Comparison of ENCODE assay signal across 14 mouse cellular contexts in genomic region chr1:177307549-177307948, GRCm38 (mm10). TPM values are rescaled to one million over a fixed set of nuclear protein-coding genes. Genes with fewer than 3 reads are reported as not detected.
DNase-seq lines count a peak whose midpoint lies in the region; ATAC-seq and TF ChIP-seq lines count a peak whose summit lies in the region.
"Had no signal": no experiment of that assay in that cellular context is flagged by ENCODE, and none has a peak within 500 bp of the region (broad histone marks: within the 10 kb centered on the region; RNA-seq: fewer than 3 reads in every experiment).

No protein-coding gene starts in this region.

- no peak for TF ChIP-seq CTCF in brain, embryonic 14.5 days (IDR thresholded peaks at IDR 0.05; ENCODE audit: borderline replicate concordance, extremely low read depth, insufficient read depth, insufficient read length)

- intact Hi-C loops in left cerebral cortex, postnatal 4 days (cut with DNase I), result no loop called here

- H3K4me3 ChIP-seq in hindbrain, embryonic 13.5 days, result no peak overlapping the region
- H3K4me3 ChIP-seq in hindbrain, embryonic 11.5 days (ENCODE audit: low read depth, low read length), result no peak overlapping the region
- H3K4me3 ChIP-seq: liver, embryonic 15.5 days; neural tube, embryonic 12.5 days had no signal

- H3K36me3 ChIP-seq in hindbrain, embryonic 13.5 days, result no peaks in the 10 kb centered on the region
- H3K36me3 ChIP-seq in hindbrain, embryonic 11.5 days (ENCODE audit: control insufficient read depth, insufficient read depth, low read length), result no peaks in the 10 kb centered on the region
- H3K36me3 ChIP-seq: liver, embryonic 15.5 days; neural tube, embryonic 12.5 days had no signal

- peaks cover 9% of the 10 kb centered on the region for H3K4me1 ChIP-seq in hindbrain, embryonic 13.5 days (replicated peaks)
- H3K4me1 ChIP-seq in hindbrain, embryonic 11.5 days (replicated peaks; ENCODE audit: control insufficient read depth, insufficient read depth, low read length), result no peaks in the 10 kb centered on the region
- H3K4me1 ChIP-seq: liver, embryonic 15.5 days; neural tube, embryonic 12.5 days had no signal

- no peak overlapping the region for H3K9ac ChIP-seq in hindbrain, embryonic 13.5 days
- H3K9ac ChIP-seq in hindbrain, embryonic 11.5 days (ENCODE audit: low read depth, low read length), result no peak overlapping the region
- H3K9ac ChIP-seq: liver, embryonic 15.5 days; neural tube, embryonic 12.5 days had no signal

- no peak for DNase-seq in hindbrain, embryonic 11.5 days (ENCODE audit: low spot score)
- DNase-seq in brain, embryonic 14.5 days (ENCODE audit: low read depth), result peak; percentile 46
- DNase-seq in cerebellum, postnatal 25 days, result peak; percentile 16 to 17
- peak; percentile 23 for DNase-seq in left cerebral cortex, postnatal 4 days
- DNase-seq in kidney, postnatal 36 days, result no peak
- DNase-seq in urinary bladder, postnatal 4 days (ENCODE audit: low spot score in 2 of 2), result no peak
- DNase-seq: adrenal gland, postnatal 36 days; embryo, embryonic 11 days; heart, postnatal 10 days; kidney, adult 9 months had no signal

- no peaks in the 10 kb centered on the region for H3K9me3 ChIP-seq in hindbrain, embryonic 13.5 days
- H3K9me3 ChIP-seq in hindbrain, embryonic 11.5 days (ENCODE audit: control insufficient read depth, low read length), result no peaks in the 10 kb centered on the region
- H3K9me3 ChIP-seq: liver, embryonic 15.5 days; neural tube, embryonic 12.5 days had no signal

- WGBS in hindbrain, embryonic 13.5 days, result 45% methylated on average over 11 of the region's 11 CpGs
- WGBS in hindbrain, embryonic 11.5 days, result 61% methylated on average over 11 of the region's 11 CpGs

- H3K4me2 ChIP-seq in hindbrain, embryonic 13.5 days, result 0 out of 2 replicates have a peak overlapping the region, but pooled peaks have one; percentile 10
- no peak overlapping the region for H3K4me2 ChIP-seq in hindbrain, embryonic 11.5 days (replicated peaks; ENCODE audit: low read depth, low read length)
- H3K4me2 ChIP-seq: liver, embryonic 15.5 days; neural tube, embryonic 12.5 days had no signal

- ATAC-seq in hindbrain, embryonic 13.5 days (ENCODE audit: low FRiP score), result no peak
- no peak for ATAC-seq in hindbrain, embryonic 11.5 days (ENCODE audit: low FRiP score)

- TF ChIP-seq POLR2A in brain, embryonic 14.5 days (IDR thresholded peaks at IDR 0.05; ENCODE audit: borderline replicate concordance, extremely low read depth, insufficient read depth, insufficient read length, poor library complexity, severe bottlenecking), result no peak

- no peaks in the 10 kb centered on the region for H3K27me3 ChIP-seq in hindbrain, embryonic 13.5 days
- no peaks in the 10 kb centered on the region for H3K27me3 ChIP-seq in hindbrain, embryonic 11.5 days (ENCODE audit: control insufficient read depth, insufficient read depth, low read length)
- H3K27me3 ChIP-seq: CH12.LX; liver, embryonic 15.5 days; neural tube, embryonic 12.5 days had no signal

- no peak overlapping the region for H3K27ac ChIP-seq in hindbrain, embryonic 13.5 days
- H3K27ac ChIP-seq in hindbrain, embryonic 11.5 days (ENCODE audit: low read depth, low read length), result no peak overlapping the region
- H3K27ac ChIP-seq: liver, embryonic 15.5 days; neural tube, embryonic 12.5 days had no signal

RNA-seq across cellular contexts. Expression of gene Akt3, which starts 49.5 kb away (rescaled TPM):
- polyA plus RNA-seq in hindbrain, embryonic 13.5 days (2015; fragmentation: Nextera tagmentation; extraction: Ambion mirVana), result 21.3 and 22.3 TPM in 2 replicates
- polyA plus RNA-seq in hindbrain, embryonic 11.5 days (2014; fragmentation: Nextera tagmentation; extraction: Ambion mirVana), result 28.9 and 29.8 TPM in 2 replicates
- polyA plus RNA-seq in brain, embryonic 14.5 days (2012; rRNA removed), result 34.4 and 55.5 TPM in 2 replicates
- total RNA-seq in left cerebral cortex, postnatal 4 days (2021), result 100 to 1,000 TPM; 306 to 351 TPM

Comparison
In these comparisons a context has a peak if more than half of its experiments do, and no peak if none do; other contexts are left out.
1. DNase-seq: peak in brain, embryonic 14.5 days (single experiment), cerebellum, postnatal 25 days (2 of 2) and left cerebral cortex, postnatal 4 days (single experiment); none in hindbrain, embryonic 11.5 days (single experiment), kidney, postnatal 36 days (0 of 2) and urinary bladder, postnatal 4 days (0 of 2).